Mouse (Mus musculus) thymus, adult 2 months (tissue): ENCODE measurements around the gene Frmd4a. TPM values are rescaled to one million over a fixed set of nuclear protein-coding genes. Genes with fewer than 3 reads are reported as not detected.

Experiments
- DNase-seq: peaks from one replicate; pipeline ENCODE4 v3.0.0; 2021
- H3K27ac ChIP-seq: fragments of 200-500 bp; 2 replicates; pipeline ENCODE4 v1.5.1; 2012; ENCODE audit warnings: low read length, control low read depth; ENCODE audit not compliant: control insufficient read depth, insufficient read depth
- H3K27me3 ChIP-seq: fragments of 200-500 bp; 2 replicates; pipeline ENCODE4 v1.6.1; 2012; ENCODE audit warnings: mild to moderate bottlenecking, low read length, moderate library complexity, mixed read lengths; ENCODE audit not compliant: control insufficient read depth, insufficient read depth
- H3K36me3 ChIP-seq: fragments of 200-500 bp; 2 replicates; pipeline ENCODE4 v1.6.1; 2012; ENCODE audit warnings: mild to moderate bottlenecking, low read length, moderate library complexity; ENCODE audit not compliant: control insufficient read depth, insufficient read depth
- H3K4me1 ChIP-seq: fragments of 200-500 bp; replicated peaks from 2 replicates; pipeline ENCODE4 v1.6.1; 2012; ENCODE audit warnings: low read length; ENCODE audit not compliant: control insufficient read depth, insufficient read depth
- H3K4me3 ChIP-seq: fragments of 200-500 bp; 2 replicates; pipeline ENCODE4 v1.5.1; 2012; ENCODE audit warnings: mild to moderate bottlenecking, low read length, control low read depth, moderate library complexity; ENCODE audit not compliant: control insufficient read depth, insufficient read depth
- CTCF ChIP-seq: fragments of 200-500 bp; IDR thresholded peaks from 2 replicates; pipeline ENCODE4 v1.5.1; 2012; ENCODE audit warnings: mild to moderate bottlenecking, control low read depth, low read length, moderate library complexity, borderline replicate concordance; ENCODE audit not compliant: control insufficient read depth, poor library complexity, insufficient read depth; ENCODE audit errors: extremely low read depth
- POLR2A ChIP-seq: fragments of 200-500 bp; IDR thresholded peaks from 2 replicates; pipeline ENCODE4 v1.6.1; 2012; ENCODE audit warnings: mild to moderate bottlenecking, low read length, control low read depth, moderate library complexity; ENCODE audit not compliant: control insufficient read depth, poor library complexity, insufficient read depth; ENCODE audit errors: extremely low read depth
- WGBS: fragments of 180-500 bp; shearing (Covaris S2); methylation state at CpG from one replicate; pipeline ENCODE4 v1.1.7; 2018; 5-methylcytosine and 5-hydroxymethylcytosine counted together
- polyA plus RNA-seq: library from polyadenylated mRNA; depleted of rRNA; stranded (reverse); fragments of >200 nt; gene quantifications from 2 replicates; pipeline ENCODE4 v1.2.3, GENCODE M21; 2012

Gene Frmd4a
- polyA plus RNA-seq, 1 experiment: 17.5 TPM

DNA sequence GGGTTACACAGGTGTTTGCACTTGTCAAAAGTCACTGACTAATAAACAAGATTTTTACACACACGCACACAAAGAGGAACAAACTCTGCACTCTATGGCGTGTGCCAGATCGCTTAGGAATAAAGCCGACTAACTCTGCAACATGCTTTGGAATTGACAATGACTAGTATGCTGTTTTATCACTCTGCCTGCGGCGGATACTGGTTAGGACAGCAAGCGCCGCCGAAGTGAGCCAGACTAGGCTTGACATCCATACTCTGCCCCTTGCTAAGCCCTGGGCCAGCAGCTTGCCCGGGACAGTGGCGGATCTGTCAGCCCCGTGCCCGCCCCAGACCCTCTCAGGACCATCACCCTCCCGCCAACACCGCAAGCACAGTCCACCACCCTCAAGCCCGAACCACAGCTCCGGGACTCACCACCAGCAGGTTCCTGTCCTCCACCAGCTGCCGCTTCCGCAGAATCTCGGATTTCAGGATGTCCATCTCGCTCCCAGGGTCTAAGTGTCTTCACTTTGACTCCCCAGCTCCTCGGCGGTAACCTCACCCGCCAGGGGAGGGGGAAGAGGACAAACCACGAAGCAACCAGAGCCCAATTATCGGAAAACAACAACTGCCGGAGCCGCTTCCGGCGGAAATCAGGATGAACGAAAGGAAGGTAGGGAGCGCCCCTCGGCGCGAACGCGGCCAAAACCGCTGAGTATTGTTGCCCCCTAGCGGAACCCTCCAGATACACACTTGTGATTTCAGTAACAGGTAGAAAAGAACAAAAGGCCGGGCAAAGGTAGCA lies 634.2 kb downstream of the Frmd4a start, which contains the start of gene Prpf18:
Gene Prpf18, minus strand, starts transcription at position 614 of the 786 bp plus-strand sequence.
- Histone ChIP-seq H3K4me1 (peaks cover 8% of the 10 kb centered on the region), H3K4me3 (peak within 1 kb of the TSS; percentile 99), H3K36me3 (peaks cover 3% of the 10 kb centered on the region; the same call in 1 of the 2 replicates), H3K27me3 (no peaks in the 10 kb centered on the region), H3K27ac (peak within 1 kb of the TSS; percentile 57; the same call in 1 of the 2 replicates)
- TF ChIP-seq POLR2A (peak; percentile 66; the same call in 1 of the 2 replicates), CTCF (peak; percentile 80)
- WGBS: 1% methylated on average over 40 of the region's 40 CpGs
- DNase-seq: peak; percentile 90

DNA sequence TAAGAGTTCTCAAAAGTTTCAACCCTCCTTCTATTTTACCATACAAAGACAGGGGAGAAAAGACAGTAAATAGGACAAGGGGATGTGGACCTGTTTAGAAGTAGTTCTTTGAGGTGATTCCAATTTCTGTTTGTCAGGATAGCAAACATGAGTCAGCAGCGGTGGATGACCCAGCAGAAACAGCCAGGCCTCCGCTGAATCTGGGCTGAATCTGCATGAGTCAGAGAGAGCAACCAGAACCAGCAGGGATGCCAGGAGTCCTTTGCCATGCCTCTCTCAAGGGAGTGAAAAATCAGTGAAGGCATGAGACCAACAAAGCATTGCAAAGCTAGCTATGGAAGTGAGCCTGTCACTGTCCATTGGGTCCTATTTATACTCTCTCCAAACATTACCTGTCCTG lies 643.2 kb downstream of the Frmd4a start:
- no peak overlapping the region for H3K4me3 ChIP-seq
- WGBS: 87% methylated on average over 2 of the region's 2 CpGs
- H3K27ac ChIP-seq: no peak overlapping the region
- no peaks in the 10 kb centered on the region for H3K36me3 ChIP-seq
- TF ChIP-seq CTCF: no peak
- TF ChIP-seq POLR2A: no peak
- no peaks in the 10 kb centered on the region for H3K27me3 ChIP-seq
- no peaks in the 10 kb centered on the region for H3K4me1 ChIP-seq
- DNase-seq: no peak
